Mouse (Mus musculus) left cerebral cortex, adult 2 months (tissue): ENCODE measurements at regions not wholly inside any gene's neighbourhood (a gene's known extent, or its start where the extent isn't known, plus 50 kb on each side); places are given as distances from the start of the nearest gene placed in this dataset.
A peak's percentile ranks its signal among the peaks of the same experiment; 100 is the strongest.

Experiments
- DNase-seq, 2 experiments: peaks; one replicate each; pipeline ENCODE4 v3.0.0; 2021 to 2022; ENCODE audit warnings: low spot score in 2 of 2, mixed read lengths in 1 of 2; ENCODE audit errors: extremely low spot score in 1 of 2
- H3K27ac ChIP-seq: fragments of 200-600 bp; 2 replicates; pipeline ENCODE4 v1.8.1; 2022
- H3K4me3 ChIP-seq: fragments of 200-600 bp; 2 replicates; pipeline ENCODE4 v1.8.1; 2022
- CTCF ChIP-seq: fragments of 200-600 bp; IDR thresholded peaks from 2 replicates; pipeline ENCODE4 v1.8.1; 2022; ENCODE audit warnings: antibody characterized with exemption, mild to moderate bottlenecking, moderate library complexity
- intact Hi-C: fragments of 180-260 bp; cut with DNase I; formaldehyde crosslinking; loops from one replicate; pipeline ENCODE4 v1.15.1; 2025

DNA sequence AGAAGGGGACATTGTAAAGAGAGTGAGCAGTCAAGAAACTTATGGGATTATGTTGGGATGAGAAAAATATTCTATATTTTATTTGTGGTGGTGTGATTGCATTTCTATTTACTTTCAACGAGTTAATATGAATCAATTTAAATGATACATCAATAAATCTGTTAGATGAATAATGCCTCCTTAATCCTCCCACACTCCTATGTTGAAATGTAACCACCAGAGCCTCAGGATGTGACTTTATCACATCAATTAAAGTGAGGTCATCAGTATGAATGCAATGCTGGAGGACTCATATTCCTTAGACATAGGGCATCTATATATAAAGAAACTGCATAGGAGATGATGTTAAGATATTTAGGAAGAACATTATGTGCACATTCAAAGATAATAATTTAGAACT lies 1195.3 kb upstream of the Cited2 start:
- no peak for TF ChIP-seq CTCF
- Histone ChIP-seq H3K4me3 (no peak overlapping the region), H3K27ac (no peak overlapping the region)
- no peak for DNase-seq
- intact Hi-C loops = no loop called here

DNA sequence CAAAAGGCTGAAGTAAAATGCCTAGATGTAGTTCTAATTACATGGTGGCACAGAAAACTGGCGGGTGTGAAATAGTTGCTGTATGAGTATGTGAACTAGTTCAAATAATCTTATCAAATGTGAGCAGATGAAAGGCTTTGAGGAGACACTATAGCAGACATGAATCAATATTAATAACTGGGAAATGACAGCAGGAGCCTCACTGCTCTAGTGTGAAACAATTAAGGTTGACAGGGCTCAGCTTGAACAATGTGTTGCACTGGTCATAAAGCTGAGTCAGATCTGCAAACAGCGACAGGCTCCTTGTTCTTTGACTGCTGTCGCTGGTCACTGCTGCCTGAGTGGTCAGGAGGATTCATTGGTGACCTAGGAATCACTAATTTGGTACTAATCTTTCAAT lies 1185.4 kb upstream of the Cited2 start:
- intact Hi-C loops = no loop called here
- TF ChIP-seq CTCF = no peak
- no peak for DNase-seq
- no peak overlapping the region for H3K4me3 ChIP-seq
- H3K27ac ChIP-seq = no peak overlapping the region

DNA sequence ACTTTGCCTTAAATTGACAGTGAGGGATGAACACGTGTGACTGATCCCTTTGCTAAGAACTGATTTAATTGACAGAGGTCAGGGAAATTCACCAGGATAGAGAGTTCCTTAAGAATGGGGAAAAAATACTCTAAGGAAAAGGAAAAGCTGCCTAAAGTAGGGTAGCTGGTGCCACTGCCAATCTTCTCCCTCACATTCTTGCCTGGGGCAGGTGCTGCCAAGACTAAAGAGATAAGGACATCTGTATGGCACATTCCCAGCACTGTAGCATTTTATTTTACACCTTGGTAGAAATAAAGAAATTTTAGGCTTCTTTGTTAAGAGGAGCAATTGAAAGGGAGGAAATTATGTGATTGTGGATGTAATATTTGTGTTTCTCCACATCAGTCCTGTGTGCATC lies 1184.6 kb upstream of the Cited2 start:
- DNase-seq = no peak

GRCm38 (mm10) chr10:16545445-16545844 lies 1177.6 kb upstream of the Cited2 start:
- DNase-seq = no peak
- Histone ChIP-seq H3K4me3 (no peak overlapping the region), H3K27ac (no peak overlapping the region)
- no peak for TF ChIP-seq CTCF
- intact Hi-C loops = no loop called here

More for the DNA sequence above, 1184.6 kb upstream of the Cited2 start:
- Histone ChIP-seq H3K4me3 (no peak overlapping the region), H3K27ac (no peak overlapping the region)
- intact Hi-C loops = no loop called here
- TF ChIP-seq CTCF = no peak

DNA sequence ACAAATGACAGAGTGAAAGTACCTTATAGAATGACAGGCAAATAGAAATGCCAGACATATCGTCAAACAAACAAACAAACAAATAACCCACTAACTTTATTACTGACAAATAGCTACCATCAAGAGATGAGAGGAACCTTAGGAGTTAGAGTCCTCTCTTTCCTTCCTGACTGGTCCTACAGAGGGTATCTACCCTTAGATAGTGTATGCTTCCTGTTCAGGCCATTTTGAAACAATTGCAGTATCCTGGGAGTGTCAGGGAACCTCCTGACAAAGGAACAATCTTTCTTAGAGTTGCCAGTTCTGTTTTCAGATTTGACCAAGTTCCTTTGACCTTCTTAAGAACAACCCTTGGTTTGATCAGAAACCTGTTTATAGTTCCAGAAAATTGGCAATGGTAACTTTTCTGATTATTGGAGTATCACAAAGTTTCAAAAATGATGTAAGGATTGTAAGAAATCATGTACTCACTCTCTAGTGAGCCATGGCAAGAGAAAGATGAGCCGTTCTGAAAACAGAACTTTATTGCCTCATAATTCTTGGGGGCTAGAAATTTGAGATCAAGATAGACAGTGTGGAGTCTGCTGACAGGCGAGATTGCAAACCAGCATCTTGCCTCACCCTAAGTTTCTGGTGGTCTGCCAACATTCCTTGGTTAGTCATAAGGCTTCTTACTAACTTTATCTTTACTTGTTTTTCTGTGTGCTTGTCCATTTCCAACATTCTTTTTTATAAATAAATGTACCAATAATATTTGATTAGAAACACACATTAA lies 1170.0 kb upstream of the Cited2 start:
- Histone ChIP-seq H3K27ac (no peak overlapping the region), H3K4me3 (no peak overlapping the region)
- TF ChIP-seq CTCF = no peak
- intact Hi-C loops = no loop called here
- no peak for DNase-seq

DNA sequence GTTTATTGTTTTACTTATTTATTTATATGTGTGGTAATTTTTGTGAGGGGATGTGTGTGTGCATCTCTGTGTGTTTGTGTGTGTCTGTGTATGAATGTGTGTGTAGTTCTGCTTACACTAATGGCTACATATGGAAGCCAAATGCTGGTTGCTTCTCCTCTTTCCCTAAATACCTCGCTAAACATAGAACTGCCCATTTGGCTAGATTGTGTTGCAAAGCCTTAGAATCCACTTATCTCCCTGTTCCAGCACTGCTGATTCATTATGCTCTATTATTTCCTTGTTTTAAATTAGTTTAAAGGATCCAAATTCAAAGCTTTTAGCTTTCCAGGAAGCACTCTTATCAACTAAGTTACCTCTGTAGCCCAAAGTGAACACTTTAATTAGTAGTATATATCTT lies 1148.5 kb upstream of the Cited2 start:
- H3K4me3 ChIP-seq = no peak overlapping the region
- no peak overlapping the region for H3K27ac ChIP-seq
- DNase-seq = no peak
- intact Hi-C loops = loop anchor here (10.0 kb wide), 1 partner anchor 770 kb away; no protein-coding TSS in a partner anchor
- TF ChIP-seq CTCF = no peak

GRCm38 (mm10) chr10:16578554-16579078 lies 1144.4 kb upstream of the Cited2 start:
- no peak for TF ChIP-seq CTCF
- Histone ChIP-seq H3K27ac (no peak overlapping the region), H3K4me3 (no peak overlapping the region)
- intact Hi-C loops = loop anchor here (2.0 to 10.0 kb wide), 2 partner anchors 54 to 774 kb away; no protein-coding TSS in a partner anchor
- DNase-seq = no peak

DNA sequence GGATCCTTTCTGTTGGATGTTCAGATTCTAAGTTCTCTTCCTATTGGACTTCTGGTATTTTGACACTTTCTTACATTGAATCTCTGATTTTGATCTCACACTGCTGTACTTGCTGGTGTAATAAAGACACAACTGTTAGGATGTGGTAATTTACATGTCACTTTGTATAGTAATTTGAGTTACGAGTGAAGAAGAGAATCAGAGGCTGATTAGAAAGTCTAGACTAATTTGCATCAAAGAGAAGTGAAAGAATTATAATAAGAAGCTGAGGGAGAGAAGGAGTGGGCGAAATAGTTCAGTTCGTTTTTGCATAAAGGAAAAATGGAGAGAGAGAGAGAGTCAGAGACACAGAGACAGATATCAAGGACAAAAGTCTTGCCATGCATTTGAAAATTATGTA lies 1142.8 kb upstream of the Cited2 start:
- intact Hi-C loops = loop anchor here (10.0 kb wide), 2 partner anchors 985 to 1275 kb away; no protein-coding TSS in a partner anchor
- TF ChIP-seq CTCF = no peak
- no peak overlapping the region for H3K27ac ChIP-seq
- H3K4me3 ChIP-seq = no peak overlapping the region
- no peak for DNase-seq

- intact Hi-C loops = loop anchor here (2.0 to 10.0 kb wide), 5 partner anchors 418 to 1284 kb away; no protein-coding TSS in a partner anchor
- no peak for TF ChIP-seq CTCF
- Histone ChIP-seq H3K27ac (peak overlapping the region; percentile 73; the same call in 1 of the 2 replicates), H3K4me3 (no peak overlapping the region)
- no peak for DNase-seq
Measured at GRCm38 (mm10) chr10:16588833-16589232, 1134.2 kb upstream of the Cited2 start.

DNA sequence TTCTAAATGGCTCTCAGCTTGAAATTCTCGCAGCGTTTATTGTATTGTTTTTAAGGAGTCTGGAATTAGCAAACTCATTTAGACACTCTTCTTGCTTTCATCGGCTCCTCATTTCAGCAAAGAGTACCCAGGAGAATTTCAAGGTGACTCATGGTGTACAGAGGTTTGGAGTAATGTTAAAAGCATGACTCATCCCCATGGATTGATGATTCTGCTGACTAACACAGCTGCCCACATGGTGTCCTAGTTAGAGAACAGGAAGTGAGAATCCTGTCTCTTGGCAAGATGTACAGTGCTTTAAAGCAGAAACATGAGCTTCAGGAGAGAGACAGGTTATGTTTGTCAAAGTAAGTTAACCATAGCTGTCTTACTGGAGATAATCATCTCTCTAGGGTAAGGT lies 1133.6 kb upstream of the Cited2 start:
- Histone ChIP-seq H3K27ac (peak overlapping the region; percentile 73; the same call in 1 of the 2 replicates), H3K4me3 (no peak overlapping the region)
- peak; percentile 16 to 31 for DNase-seq
- intact Hi-C loops = loop anchor here (2.0 to 10.0 kb wide), 5 partner anchors 419 to 1285 kb away; no protein-coding TSS in a partner anchor
- TF ChIP-seq CTCF = no peak

DNA sequence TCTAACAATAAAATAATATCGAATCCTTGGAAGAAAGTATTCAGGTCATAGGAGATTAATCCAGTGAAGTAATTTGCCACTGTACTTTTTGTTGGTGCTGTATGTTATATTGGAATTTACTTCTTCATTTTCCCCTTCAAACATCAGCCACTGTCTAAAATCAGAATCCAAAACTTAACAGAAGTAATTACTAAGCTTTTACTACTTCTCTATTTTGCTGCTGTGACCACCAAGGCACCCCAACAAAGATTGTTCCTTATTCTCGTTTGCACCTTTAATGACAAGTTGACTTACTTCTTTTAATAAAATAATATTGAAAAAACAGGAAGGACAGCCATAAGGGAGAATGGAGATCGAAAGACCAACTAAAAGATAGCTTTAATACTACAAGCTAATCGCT lies 1130.1 kb upstream of the Cited2 start:
- H3K4me3 ChIP-seq = no peak overlapping the region
- no peak for TF ChIP-seq CTCF
- no peak overlapping the region for H3K27ac ChIP-seq
- DNase-seq = no peak
- intact Hi-C loops = no loop called here

DNA sequence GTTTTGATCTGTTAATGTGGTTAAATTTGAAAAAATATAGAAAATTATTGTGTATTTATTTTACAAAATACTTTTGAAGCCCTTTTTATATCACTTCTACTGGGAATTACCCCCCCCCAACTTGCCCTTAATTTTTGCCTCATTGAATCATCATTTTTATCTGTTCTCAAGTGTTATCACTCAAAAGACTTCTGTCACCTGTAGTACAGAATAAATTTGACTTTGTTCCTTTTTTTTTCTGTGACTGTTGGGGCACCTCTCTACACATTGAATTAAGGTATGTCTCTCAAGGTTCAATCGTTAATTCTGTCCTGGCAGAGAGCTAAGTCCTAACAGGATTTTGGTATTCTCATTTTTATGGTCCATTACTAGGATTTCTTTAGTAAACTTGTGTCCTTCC lies 1123.0 kb upstream of the Cited2 start:
- no peak overlapping the region for H3K4me3 ChIP-seq
- no peak overlapping the region for H3K27ac ChIP-seq
- no peak for DNase-seq
- TF ChIP-seq CTCF = no peak
- intact Hi-C loops = no loop called here
